Mouse (Mus musculus): ENCODE data around the gene Rapgefl1. TPM values are rescaled to one million over a fixed set of nuclear protein-coding genes. Genes with fewer than 3 reads are reported as not detected.

Gene Rapgefl1
- polyA plus RNA-seq, 1 experiment: 3.5 TPM

DNA sequence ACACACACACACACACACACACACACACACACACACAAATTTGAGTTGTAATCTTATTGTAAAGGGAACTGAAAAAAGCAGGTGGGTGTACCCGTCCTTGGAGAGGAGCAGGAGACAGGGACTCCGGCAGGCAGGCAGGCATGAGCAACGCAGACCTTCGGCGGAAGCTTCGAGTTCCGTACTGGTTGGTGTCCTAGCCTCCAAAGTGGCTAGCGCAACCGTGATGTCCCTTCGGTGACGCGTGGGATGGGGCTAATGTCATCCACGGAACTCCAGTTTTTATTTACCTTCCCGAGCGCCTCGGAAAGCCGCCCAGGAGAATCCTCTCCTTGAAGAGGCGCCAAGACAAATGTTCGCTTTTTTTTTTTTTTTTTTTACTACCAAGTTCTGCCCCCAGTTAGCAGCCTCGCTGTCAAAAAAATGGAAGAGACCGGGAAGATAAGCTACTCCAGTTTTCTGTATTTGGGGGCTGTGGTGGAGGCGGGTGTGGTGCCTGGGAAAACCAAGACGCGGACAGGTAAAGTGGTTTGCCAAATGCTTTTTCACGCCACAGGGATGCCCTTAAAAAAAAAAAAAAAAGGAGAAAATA lies 47.3 kb upstream of the Rapgefl1 start:
- Histone ChIP-seq H3K79me2 (ENCODE audit: control insufficient read depth, insufficient read depth) (no peaks in the 10 kb centered on the region), H3K4me3 (peak overlapping the region; percentile 35), H3K36me3 (ENCODE audit: control insufficient read depth, insufficient read depth) (no peaks in the 10 kb centered on the region), H3K4me2 (ENCODE audit: low read depth) (peak overlapping the region; percentile 95), H3ac (ENCODE audit: control insufficient read depth, insufficient read length) (no peak overlapping the region), H3K27me3 (ENCODE audit: control insufficient read depth, insufficient read depth, insufficient read length) (no peaks in the 10 kb centered on the region)
- no peak for TF ChIP-seq MAX (IDR thresholded peaks at IDR 0.05; ENCODE audit: low read depth)
- TF ChIP-seq POLR2AphosphoS2 (IDR thresholded peaks at IDR 0.05; ENCODE audit: insufficient read length, low read depth): peak; percentile 29

DNA sequence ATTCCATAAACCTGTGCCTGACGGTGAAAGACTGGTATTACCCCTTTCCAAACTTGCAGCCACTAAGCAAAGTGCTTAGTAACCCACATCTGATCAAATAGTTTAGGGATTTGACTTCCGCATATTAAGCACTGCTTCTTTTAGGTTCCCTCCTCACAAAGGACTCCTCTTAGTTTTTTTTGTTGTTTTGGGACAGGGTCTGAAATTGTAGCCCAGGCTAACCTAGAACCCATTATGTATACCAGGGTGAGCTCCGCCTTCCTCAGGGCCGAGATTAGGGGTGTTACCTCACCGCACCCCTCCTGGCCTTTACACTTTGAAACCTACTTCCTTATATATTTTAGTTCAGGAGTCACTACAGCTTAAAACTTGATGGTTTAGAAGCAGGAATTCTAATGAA lies 46.8 kb upstream of the Rapgefl1 start:
- no peaks in the 10 kb centered on the region for H3K27me3 ChIP-seq (ENCODE audit: control insufficient read depth, insufficient read depth, insufficient read length)
- peak overlapping the region; percentile 95 for H3K4me2 ChIP-seq (ENCODE audit: low read depth)
- H3K36me3 ChIP-seq (ENCODE audit: control insufficient read depth, insufficient read depth): no peaks in the 10 kb centered on the region
- no peak for TF ChIP-seq MYOG (IDR thresholded peaks at IDR 0.05; ENCODE audit: control insufficient read depth in 1 of 3, insufficient read depth in 1 of 3, insufficient read length in 2 of 3, low read depth in 2 of 3)
- TF ChIP-seq POLR2A (IDR thresholded peaks at IDR 0.05; ENCODE audit: insufficient read length, low read depth): no peak
- TF ChIP-seq MAX (IDR thresholded peaks at IDR 0.05; ENCODE audit: low read depth): no peak
- TF ChIP-seq MYOD1 (IDR thresholded peaks at IDR 0.05; ENCODE audit: control insufficient read depth in 1 of 3, insufficient read length in 2 of 3, low read depth in 2 of 3): no peak
- no peak for TF ChIP-seq SRF (IDR thresholded peaks at IDR 0.05; ENCODE audit: control insufficient read depth, insufficient read length, low read depth)
- no peak for TF ChIP-seq USF1 (IDR thresholded peaks at IDR 0.05; ENCODE audit: low read depth)
- no peak for TF ChIP-seq REST (IDR thresholded peaks at IDR 0.05; ENCODE audit: insufficient read depth, insufficient read length)
- no peak for TF ChIP-seq TCF3 (IDR thresholded peaks at IDR 0.05; ENCODE audit: insufficient read length, low read depth)
- TF ChIP-seq TCF12 (IDR thresholded peaks at IDR 0.05; ENCODE audit: insufficient read depth, poor library complexity, severe bottlenecking): no peak
- no peak for TF ChIP-seq POLR2AphosphoS2 (IDR thresholded peaks at IDR 0.05; ENCODE audit: insufficient read length, low read depth)
- no peak for TF ChIP-seq E2F4 (IDR thresholded peaks at IDR 0.05; ENCODE audit: insufficient read depth)
- TF ChIP-seq CEBPB (IDR thresholded peaks at IDR 0.05; ENCODE audit: insufficient read depth, poor library complexity, severe bottlenecking): no peak
- H3K79me2 ChIP-seq (ENCODE audit: control insufficient read depth, insufficient read depth): no peaks in the 10 kb centered on the region
- no peak overlapping the region for H3ac ChIP-seq (ENCODE audit: control insufficient read depth, insufficient read length)
- peak overlapping the region; percentile 35 for H3K4me3 ChIP-seq

DNA sequence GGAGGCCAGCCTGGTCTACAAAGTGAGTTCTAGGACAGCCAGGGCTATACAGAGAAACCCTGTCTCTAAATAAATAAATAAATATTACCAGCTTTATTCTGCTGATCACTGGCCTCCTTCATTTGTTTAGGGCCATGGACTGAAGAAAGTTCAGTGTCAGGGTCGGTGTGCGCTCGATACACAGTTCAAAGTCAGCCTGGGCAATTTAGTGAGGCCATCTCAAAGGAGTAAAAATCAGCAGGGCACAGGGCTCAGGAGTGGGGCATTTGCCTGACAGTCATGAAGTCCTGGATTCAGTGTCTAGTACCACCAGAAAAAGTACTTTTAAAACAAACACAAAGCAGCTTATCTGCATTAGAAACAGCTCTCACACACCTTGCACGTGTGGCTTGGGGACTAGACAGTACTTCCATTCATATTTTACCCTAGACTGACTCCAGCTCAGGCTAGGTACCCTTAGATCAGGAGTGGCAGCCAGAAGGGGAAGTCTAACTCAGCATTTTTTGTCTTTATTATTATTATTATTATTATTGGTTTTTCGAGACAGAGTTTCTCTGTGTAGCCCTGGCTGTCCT lies 45.9 kb upstream of the Rapgefl1 start:
- no peak overlapping the region for H3K4me3 ChIP-seq
- H3K36me3 ChIP-seq (ENCODE audit: control insufficient read depth, insufficient read depth): no peaks in the 10 kb centered on the region
- H3K4me2 ChIP-seq (ENCODE audit: low read depth): no peak overlapping the region
- no peaks in the 10 kb centered on the region for H3K79me2 ChIP-seq (ENCODE audit: control insufficient read depth, insufficient read depth)
- H3K27me3 ChIP-seq (ENCODE audit: control insufficient read depth, insufficient read depth, insufficient read length): no peaks in the 10 kb centered on the region
- TF ChIP-seq CEBPB (IDR thresholded peaks at IDR 0.05; ENCODE audit: insufficient read depth, poor library complexity, severe bottlenecking) (no peak), REST (IDR thresholded peaks at IDR 0.05; ENCODE audit: insufficient read depth, insufficient read length) (no peak), SRF (IDR thresholded peaks at IDR 0.05; ENCODE audit: control insufficient read depth, insufficient read length, low read depth) (no peak), POLR2A (IDR thresholded peaks at IDR 0.05; ENCODE audit: insufficient read length, low read depth) (no peak), MYOD1 (IDR thresholded peaks at IDR 0.05; ENCODE audit: control insufficient read depth in 1 of 3, insufficient read length in 2 of 3, low read depth in 2 of 3) (no peak), POLR2AphosphoS2 (IDR thresholded peaks at IDR 0.05; ENCODE audit: insufficient read length, low read depth) (no peak), MYOG (IDR thresholded peaks at IDR 0.05; ENCODE audit: control insufficient read depth in 1 of 3, insufficient read depth in 1 of 3, insufficient read length in 2 of 3, low read depth in 2 of 3) (no peak), MAX (IDR thresholded peaks at IDR 0.05; ENCODE audit: low read depth) (no peak), TCF3 (IDR thresholded peaks at IDR 0.05; ENCODE audit: insufficient read length, low read depth) (no peak), USF1 (IDR thresholded peaks at IDR 0.05; ENCODE audit: low read depth) (no peak), E2F4 (IDR thresholded peaks at IDR 0.05; ENCODE audit: insufficient read depth) (no peak), TCF12 (IDR thresholded peaks at IDR 0.05; ENCODE audit: insufficient read depth, poor library complexity, severe bottlenecking) (no peak)
- H3ac ChIP-seq (ENCODE audit: control insufficient read depth, insufficient read length): no peak overlapping the region

DNA sequence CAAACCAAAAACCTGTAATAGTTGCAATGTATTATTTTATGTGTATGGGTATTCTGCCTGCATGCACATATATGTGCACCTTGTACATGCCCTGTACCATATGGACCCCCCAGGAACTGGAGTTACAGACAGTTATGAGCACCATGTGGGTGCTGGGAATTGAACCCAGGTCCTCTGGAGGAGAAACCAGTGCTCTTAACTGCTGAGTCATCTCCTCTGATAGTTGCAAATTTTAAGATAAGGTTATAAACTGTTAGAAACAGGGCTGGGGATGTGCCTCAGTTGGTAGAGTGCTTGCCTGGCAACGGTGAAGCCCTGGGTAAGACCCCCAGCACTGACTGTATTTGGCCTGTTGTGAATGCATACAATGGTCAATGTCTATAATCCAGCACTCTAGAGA lies 45.1 kb upstream of the Rapgefl1 start:
- H3K36me3 ChIP-seq (ENCODE audit: control insufficient read depth, insufficient read depth): no peaks in the 10 kb centered on the region
- TF ChIP-seq TCF3 (IDR thresholded peaks at IDR 0.05; ENCODE audit: insufficient read length, low read depth): no peak
- H3K27me3 ChIP-seq (ENCODE audit: control insufficient read depth, insufficient read depth, insufficient read length): no peaks in the 10 kb centered on the region
- peaks cover 3% of the 10 kb centered on the region for H3K79me2 ChIP-seq (ENCODE audit: control insufficient read depth, insufficient read depth)
- no peak overlapping the region for H3K4me2 ChIP-seq (ENCODE audit: low read depth)
- no peak overlapping the region for H3K4me3 ChIP-seq
- no peak overlapping the region for H3ac ChIP-seq (ENCODE audit: control insufficient read depth, insufficient read length)

DNA sequence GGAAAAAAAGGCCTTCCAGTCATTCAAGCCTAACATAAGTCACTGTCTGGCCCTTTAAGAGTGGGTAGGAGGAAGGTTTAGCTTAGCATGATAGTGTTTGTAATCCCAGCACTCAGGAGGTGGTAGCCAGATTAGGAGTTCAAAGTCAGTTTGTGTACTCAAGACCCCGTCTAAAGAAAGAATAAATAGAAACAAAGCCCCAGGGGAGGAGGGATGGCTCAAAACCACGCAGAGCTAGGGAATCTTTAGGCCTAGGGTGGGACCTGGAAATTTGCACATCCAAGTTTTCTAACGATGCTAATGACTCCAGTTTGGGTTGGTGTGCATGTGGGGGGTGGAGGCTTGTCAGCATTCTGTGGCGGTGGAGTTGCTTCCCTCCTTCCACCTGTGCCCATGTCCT lies 44.5 kb upstream of the Rapgefl1 start:
- Histone ChIP-seq H3K27me3 (ENCODE audit: control insufficient read depth, insufficient read depth, insufficient read length) (no peaks in the 10 kb centered on the region), H3ac (ENCODE audit: control insufficient read depth, insufficient read length) (no peak overlapping the region), H3K4me2 (ENCODE audit: low read depth) (no peak overlapping the region), H3K4me3 (no peak overlapping the region), H3K79me2 (ENCODE audit: control insufficient read depth, insufficient read depth) (peaks cover 9% of the 10 kb centered on the region), H3K36me3 (ENCODE audit: control insufficient read depth, insufficient read depth) (no peaks in the 10 kb centered on the region)
- TF ChIP-seq POLR2A (IDR thresholded peaks at IDR 0.05; ENCODE audit: insufficient read length, low read depth): no peak
- no peak for TF ChIP-seq MYOG (IDR thresholded peaks at IDR 0.05; ENCODE audit: control insufficient read depth in 1 of 3, insufficient read depth in 1 of 3, insufficient read length in 2 of 3, low read depth in 2 of 3)
- no peak for TF ChIP-seq TCF12 (IDR thresholded peaks at IDR 0.05; ENCODE audit: insufficient read depth, poor library complexity, severe bottlenecking)
- no peak for TF ChIP-seq E2F4 (IDR thresholded peaks at IDR 0.05; ENCODE audit: insufficient read depth)
- no peak for TF ChIP-seq TCF3 (IDR thresholded peaks at IDR 0.05; ENCODE audit: insufficient read length, low read depth)
- no peak for TF ChIP-seq SRF (IDR thresholded peaks at IDR 0.05; ENCODE audit: control insufficient read depth, insufficient read length, low read depth)
- no peak for TF ChIP-seq MAX (IDR thresholded peaks at IDR 0.05; ENCODE audit: low read depth)
- TF ChIP-seq REST (IDR thresholded peaks at IDR 0.05; ENCODE audit: insufficient read depth, insufficient read length): no peak
- no peak for TF ChIP-seq CEBPB (IDR thresholded peaks at IDR 0.05; ENCODE audit: insufficient read depth, poor library complexity, severe bottlenecking)
- TF ChIP-seq USF1 (IDR thresholded peaks at IDR 0.05; ENCODE audit: low read depth): no peak
- TF ChIP-seq MYOD1 (IDR thresholded peaks at IDR 0.05; ENCODE audit: control insufficient read depth in 1 of 3, insufficient read length in 2 of 3, low read depth in 2 of 3): no peak
- TF ChIP-seq POLR2AphosphoS2 (IDR thresholded peaks at IDR 0.05; ENCODE audit: insufficient read length, low read depth): no peak
